Mouse (Mus musculus) C2C12 (cell line): ENCODE measurements at regions not wholly inside any gene's neighbourhood (a gene's known extent, or its start where the extent isn't known, plus 50 kb on each side); places are given as distances from the start of the nearest gene placed in this dataset.

ENCODE experiments used
- H3K27me3 ChIP-seq: one replicate; pipeline ENCODE4 v1.6.1; 2011; ENCODE audit not compliant: control insufficient read depth, insufficient read depth, insufficient read length
- H3K36me3 ChIP-seq: one replicate; pipeline ENCODE4 v1.6.1; 2011; ENCODE audit not compliant: control insufficient read depth, insufficient read depth
- H3K4me3 ChIP-seq: one replicate; pipeline ENCODE4 v1.5.1; 2011; ENCODE audit warnings: mild to moderate bottlenecking, control low read depth; ENCODE audit not compliant: poor library complexity, insufficient read depth, severe bottlenecking
- H3K79me2 ChIP-seq: one replicate; pipeline ENCODE4 v1.6.1; 2011; ENCODE audit not compliant: control insufficient read depth, insufficient read depth
- H3K79me3 ChIP-seq: one replicate; pipeline ENCODE4 v1.6.1; 2011; ENCODE audit warnings: low read depth, control low read depth
- H3ac ChIP-seq: one replicate; pipeline ENCODE3; 2011; ENCODE audit warnings: low read depth; ENCODE audit not compliant: control insufficient read depth, insufficient read length
- CEBPB ChIP-seq: IDR thresholded peaks from one replicate; pipeline ENCODE4 v1.6.1; 2011; ENCODE audit warnings: low read depth, mild to moderate bottlenecking, control low read depth, moderate library complexity
- CTCF ChIP-seq: IDR thresholded peaks from one replicate; pipeline ENCODE4 v1.5.1; 2011; ENCODE audit not compliant: control insufficient read depth, insufficient read depth, insufficient read length
- FOSL1 ChIP-seq: IDR thresholded peaks from one replicate; pipeline ENCODE4 v1.8.0; 2011; ENCODE audit warnings: mild to moderate bottlenecking, low read length; ENCODE audit not compliant: poor library complexity, insufficient read depth, severe bottlenecking
- MAX ChIP-seq: IDR thresholded peaks from one replicate; pipeline ENCODE4 v1.6.1; 2011; ENCODE audit warnings: mild to moderate bottlenecking, control low read depth
- MYOD1 ChIP-seq: IDR thresholded peaks from one replicate; pipeline ENCODE4 v1.6.1; 2011; ENCODE audit warnings: low read depth; ENCODE audit not compliant: control insufficient read depth, insufficient read length
- MYOG ChIP-seq: IDR thresholded peaks from one replicate; pipeline ENCODE4 v1.6.1; 2011; ENCODE audit not compliant: control insufficient read depth, insufficient read length; ENCODE audit errors: extremely low read depth
- USF1 ChIP-seq: IDR thresholded peaks from one replicate; pipeline ENCODE4 v1.6.1; 2011; ENCODE audit warnings: low read depth, mild to moderate bottlenecking, control low read depth, moderate library complexity

DNA sequence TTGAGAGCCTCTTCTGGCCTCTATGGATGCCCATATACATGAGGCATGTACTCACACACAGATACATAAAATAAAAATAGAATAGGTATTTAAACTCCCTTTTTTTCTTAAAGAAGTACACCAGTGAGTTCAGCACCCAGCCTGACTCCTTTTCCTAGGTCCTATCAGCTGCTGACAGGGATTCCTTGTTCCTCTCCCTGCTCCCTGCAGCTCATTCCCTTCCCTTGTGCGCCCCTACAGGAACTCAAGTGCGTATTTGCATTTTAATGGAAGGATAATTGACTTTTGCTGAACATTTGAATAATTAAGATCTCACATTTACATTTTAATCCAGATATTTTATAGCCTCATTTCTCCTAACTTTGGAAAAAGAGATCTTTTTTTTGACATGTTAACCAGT lies 589.7 kb upstream of the Fbxo33 start:
- Histone ChIP-seq H3K79me2 (no peaks in the 10 kb centered on the region), H3K36me3 (no peaks in the 10 kb centered on the region), H3K79me3 (no peaks in the 10 kb centered on the region), H3K27me3 (no peaks in the 10 kb centered on the region), H3ac (no peak overlapping the region), H3K4me3 (no peak overlapping the region)
- TF ChIP-seq MYOD1 (no peak), CEBPB (no peak), USF1 (no peak), CTCF (no peak), MAX (no peak), FOSL1 (no peak), MYOG (no peak)

DNA sequence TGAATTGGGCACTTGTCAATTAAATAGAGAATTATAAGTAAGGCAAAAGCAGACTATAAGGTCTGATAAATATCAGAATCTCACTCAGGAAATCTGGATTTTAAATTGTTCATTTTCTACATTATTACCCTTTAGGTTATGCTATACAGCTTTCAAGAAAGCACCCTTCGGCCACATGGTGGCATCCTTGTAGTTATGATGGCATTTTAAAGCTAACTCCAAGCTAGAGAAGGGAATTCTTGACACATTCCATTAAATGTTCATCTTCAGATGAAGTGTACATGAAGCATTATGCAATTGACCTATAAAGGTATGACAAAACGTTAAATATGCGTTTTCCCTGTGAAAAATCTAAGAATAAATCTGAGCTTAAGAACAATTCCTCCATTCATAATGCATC lies 578.5 kb upstream of the Fbxo33 start:
- Histone ChIP-seq H3K36me3 (no peaks in the 10 kb centered on the region), H3K79me3 (no peaks in the 10 kb centered on the region), H3K4me3 (no peak overlapping the region), H3K27me3 (no peaks in the 10 kb centered on the region), H3ac (no peak overlapping the region), H3K79me2 (no peaks in the 10 kb centered on the region)
- TF ChIP-seq USF1 (no peak), FOSL1 (no peak), CEBPB (no peak), CTCF (no peak)

- Histone ChIP-seq H3K79me3 (no peaks in the 10 kb centered on the region), H3K27me3 (no peaks in the 10 kb centered on the region), H3ac (no peak overlapping the region), H3K4me3 (no peak overlapping the region), H3K79me2 (no peaks in the 10 kb centered on the region), H3K36me3 (no peaks in the 10 kb centered on the region)
- no peak for TF ChIP-seq MAX
- no peak for TF ChIP-seq MYOD1
Measured at GRCm38 (mm10) chr12:59791473-59791872, 571.9 kb upstream of the Fbxo33 start.

- Histone ChIP-seq H3K4me3 (no peak overlapping the region), H3K36me3 (no peaks in the 10 kb centered on the region), H3ac (no peak overlapping the region), H3K79me3 (no peaks in the 10 kb centered on the region), H3K79me2 (no peaks in the 10 kb centered on the region), H3K27me3 (no peaks in the 10 kb centered on the region)
- TF ChIP-seq MAX: no peak
- TF ChIP-seq CEBPB: no peak
- no peak for TF ChIP-seq USF1
- no peak for TF ChIP-seq CTCF
- TF ChIP-seq MYOG: no peak
- TF ChIP-seq MYOD1: no peak
Measured at GRCm38 (mm10) chr12:59786831-59787230, 567.3 kb upstream of the Fbxo33 start.

GRCm38 (mm10) chr12:59770980-59771379 lies 551.5 kb upstream of the Fbxo33 start:
- Histone ChIP-seq H3K79me3 (no peaks in the 10 kb centered on the region), H3K36me3 (no peaks in the 10 kb centered on the region), H3ac (no peak overlapping the region), H3K27me3 (no peaks in the 10 kb centered on the region), H3K4me3 (no peak overlapping the region), H3K79me2 (no peaks in the 10 kb centered on the region)
- TF ChIP-seq MAX: no peak
- no peak for TF ChIP-seq FOSL1
- no peak for TF ChIP-seq CTCF
- TF ChIP-seq CEBPB: no peak
- no peak for TF ChIP-seq MYOG
- TF ChIP-seq MYOD1: no peak
- no peak for TF ChIP-seq USF1

DNA sequence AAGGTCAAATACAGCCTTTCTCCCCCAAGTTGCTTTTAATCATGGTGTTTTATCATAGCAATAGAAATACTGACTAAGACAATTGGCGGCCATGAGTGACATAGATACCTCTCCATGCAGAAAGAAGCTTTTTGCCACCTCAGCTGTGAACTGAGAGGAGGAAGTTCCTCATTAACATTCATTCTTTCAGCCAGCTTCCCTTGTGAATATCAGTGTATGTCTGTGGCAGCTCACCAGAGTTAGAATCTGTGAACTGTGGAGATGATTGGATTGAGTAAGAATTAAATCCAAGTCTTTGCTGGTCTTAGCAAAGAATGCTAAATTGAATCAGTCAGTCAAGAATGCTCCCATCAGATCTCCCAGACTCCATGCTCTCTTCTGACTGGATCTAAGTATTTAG lies 542.7 kb upstream of the Fbxo33 start:
- H3K4me3 ChIP-seq: no peak overlapping the region

More for the DNA sequence above, 542.7 kb upstream of the Fbxo33 start:
- H3K36me3 ChIP-seq: no peaks in the 10 kb centered on the region
- no peaks in the 10 kb centered on the region for H3K27me3 ChIP-seq
- H3ac ChIP-seq: no peak overlapping the region
- no peaks in the 10 kb centered on the region for H3K79me2 ChIP-seq
- H3K79me3 ChIP-seq: no peaks in the 10 kb centered on the region
- TF ChIP-seq USF1: no peak
- TF ChIP-seq MAX: no peak
- TF ChIP-seq MYOD1: no peak
- TF ChIP-seq FOSL1: no peak
- no peak for TF ChIP-seq MYOG
- no peak for TF ChIP-seq CTCF
- no peak for TF ChIP-seq CEBPB
